Mouse (Mus musculus) thymus, adult 2 months (tissue): ENCODE measurements around the gene Rab21. TPM values are rescaled to one million over a fixed set of nuclear protein-coding genes. Genes with fewer than 3 reads are reported as not detected.
A peak's percentile ranks its signal among the peaks of the same experiment; 100 is the strongest.

Experiments
- DNase-seq: peaks from one replicate; pipeline ENCODE4 v3.0.0; 2021
- H3K27ac ChIP-seq: fragments of 200-500 bp; 2 replicates; pipeline ENCODE4 v1.5.1; 2012; ENCODE audit warnings: low read length, control low read depth; ENCODE audit not compliant: control insufficient read depth, insufficient read depth
- H3K27me3 ChIP-seq: fragments of 200-500 bp; 2 replicates; pipeline ENCODE4 v1.6.1; 2012; ENCODE audit warnings: mild to moderate bottlenecking, low read length, moderate library complexity, mixed read lengths; ENCODE audit not compliant: control insufficient read depth, insufficient read depth
- H3K36me3 ChIP-seq: fragments of 200-500 bp; 2 replicates; pipeline ENCODE4 v1.6.1; 2012; ENCODE audit warnings: mild to moderate bottlenecking, low read length, moderate library complexity; ENCODE audit not compliant: control insufficient read depth, insufficient read depth
- H3K4me1 ChIP-seq: fragments of 200-500 bp; replicated peaks from 2 replicates; pipeline ENCODE4 v1.6.1; 2012; ENCODE audit warnings: low read length; ENCODE audit not compliant: control insufficient read depth, insufficient read depth
- H3K4me3 ChIP-seq: fragments of 200-500 bp; 2 replicates; pipeline ENCODE4 v1.5.1; 2012; ENCODE audit warnings: mild to moderate bottlenecking, low read length, control low read depth, moderate library complexity; ENCODE audit not compliant: control insufficient read depth, insufficient read depth
- CTCF ChIP-seq: fragments of 200-500 bp; IDR thresholded peaks from 2 replicates; pipeline ENCODE4 v1.5.1; 2012; ENCODE audit warnings: mild to moderate bottlenecking, control low read depth, low read length, moderate library complexity, borderline replicate concordance; ENCODE audit not compliant: control insufficient read depth, poor library complexity, insufficient read depth; ENCODE audit errors: extremely low read depth
- POLR2A ChIP-seq: fragments of 200-500 bp; IDR thresholded peaks from 2 replicates; pipeline ENCODE4 v1.6.1; 2012; ENCODE audit warnings: mild to moderate bottlenecking, low read length, control low read depth, moderate library complexity; ENCODE audit not compliant: control insufficient read depth, poor library complexity, insufficient read depth; ENCODE audit errors: extremely low read depth
- WGBS: fragments of 180-500 bp; shearing (Covaris S2); methylation state at CpG from one replicate; pipeline ENCODE4 v1.1.7; 2018; 5-methylcytosine and 5-hydroxymethylcytosine counted together
- polyA plus RNA-seq: library from polyadenylated mRNA; depleted of rRNA; stranded (reverse); fragments of >200 nt; gene quantifications from 2 replicates; pipeline ENCODE4 v1.2.3, GENCODE M21; 2012; rRNA removed

The Rab21 gene
- polyA plus RNA-seq: 32.4 and 50.0 TPM in 2 replicates

- peak within 1 kb of the TSS; percentile 95 for H3K4me3 ChIP-seq
- no peaks in the 10 kb centered on the region for H3K36me3 ChIP-seq
- peak; percentile 99 for DNase-seq
- peaks cover 28% of the 10 kb centered on the region for H3K4me1 ChIP-seq
- TF ChIP-seq POLR2A (peak; percentile 95), CTCF (peak; percentile 29; the same call in 1 of the 2 replicates)
- H3K27ac ChIP-seq: peak within 1 kb of the TSS; percentile 77
- H3K27me3 ChIP-seq: no peaks in the 10 kb centered on the region
- 1% methylated on average over 48 of the region's 48 CpGs for WGBS
Observed at GRCm38 (mm10) chr10:115315473-115316171, at the start of gene Rab21. Gene Rab21 (minus strand): TSS chr10:115315594.

- Histone ChIP-seq H3K4me3 (no peak overlapping the region), H3K27ac (peak overlapping the region; percentile 46), H3K4me1 (peaks cover 5% of the 10 kb centered on the region; the same call in 1 of the 2 replicates), H3K27me3 (no peaks in the 10 kb centered on the region), H3K36me3 (no peaks in the 10 kb centered on the region)
- DNase-seq: peak; percentile 48
- no peak for TF ChIP-seq CTCF
- TF ChIP-seq POLR2A: no peak
- 12% methylated on average over 4 of the region's 4 CpGs for WGBS
Observed at GRCm38 (mm10) chr10:115363151-115363550, 47.8 kb upstream of the Rab21 start.

- no peak for DNase-seq
- WGBS: 4% methylated on average over 9 of the region's 9 CpGs
- Histone ChIP-seq H3K4me3 (peak overlapping the region; percentile 55), H3K27ac (peak overlapping the region; percentile 74), H3K27me3 (no peaks in the 10 kb centered on the region), H3K36me3 (no peaks in the 10 kb centered on the region), H3K4me1 (peaks cover 5% of the 10 kb centered on the region; the same call in 1 of the 2 replicates)
- TF ChIP-seq POLR2A: no peak
Observed at GRCm38 (mm10) chr10:115362623-115362964, 47.2 kb upstream of the Rab21 start.

- Histone ChIP-seq H3K4me1 (peaks cover 5% of the 10 kb centered on the region; the same call in 1 of the 2 replicates), H3K36me3 (0 out of 2 replicates have a peak, but pooled peaks cover 2% of the 10 kb centered on the region), H3K27ac (peak within 1 kb of the TSS; percentile 74), H3K4me3 (peak within 1 kb of the TSS; percentile 55), H3K27me3 (no peaks in the 10 kb centered on the region)
- peak; percentile 93 for DNase-seq
- TF ChIP-seq CTCF: no peak
- TF ChIP-seq POLR2A: peak; percentile 77
- WGBS: under 1% methylated on average over 58 of the region's 58 CpGs
Observed at GRCm38 (mm10) chr10:115361840-115362622, 46.6 kb upstream of the Rab21 start, which contains the start of gene Tmem19. Gene Tmem19 (minus strand): TSS chr10:115362501.

- no peaks in the 10 kb centered on the region for H3K27me3 ChIP-seq
- no peak for DNase-seq
- H3K36me3 ChIP-seq: peaks cover 7% of the 10 kb centered on the region; the same call in 1 of the 2 replicates
- H3K4me3 ChIP-seq: no peak overlapping the region
- WGBS: 96% methylated on average over 7 of the region's 7 CpGs
- H3K4me1 ChIP-seq: peaks cover 5% of the 10 kb centered on the region; the same call in 1 of the 2 replicates
- H3K27ac ChIP-seq: no peak overlapping the region
- TF ChIP-seq CTCF (no peak), POLR2A (no peak)
Observed at GRCm38 (mm10) chr10:115359066-115359465, 43.7 kb upstream of the Rab21 start.

- Histone ChIP-seq H3K36me3 (peaks cover 7% of the 10 kb centered on the region; the same call in 1 of the 2 replicates), H3K27ac (no peak overlapping the region), H3K4me3 (no peak overlapping the region), H3K27me3 (no peaks in the 10 kb centered on the region), H3K4me1 (peaks cover 5% of the 10 kb centered on the region; the same call in 1 of the 2 replicates)
- WGBS: 96% methylated on average over 17 of the region's 17 CpGs
- no peak for TF ChIP-seq CTCF
- TF ChIP-seq POLR2A: no peak
- no peak for DNase-seq
Observed at GRCm38 (mm10) chr10:115358216-115358919, 43.0 kb upstream of the Rab21 start.
